Mouse (Mus musculus): ENCODE results near the gene Phip. TPM values are rescaled to one million over a fixed set of nuclear protein-coding genes. Genes with fewer than 3 reads are reported as not detected.

The Phip gene
- 100 to 1,000 TPM in 1 of 2 experiments, 10 to 100 TPM in 1; 89.8 to 111 TPM for total RNA-seq (2023)

GRCm38 (mm10) chr9:82975342-82976215 lies at the start of gene Phip:
Gene Phip, minus strand, starts transcription at chr9:82975516.

GRCm38 (mm10) chr9:82829007-82829689 lies 146.2 kb downstream of the Phip start, which contains the start of gene Irak1bp1:
Gene Irak1bp1, plus strand, starts transcription at chr9:82829540.

Other genes starting within 250 kb of the Phip start
- under 1 TPM; 0.26 to 0.35 TPM for gene Irak1bp1, start 146.0 kb downstream of the Phip start, total RNA-seq (2023)
- 1 to 10 TPM; 3.0 to 3.7 TPM for gene Hmgn3, start 171.2 kb upstream of the Phip start, total RNA-seq (2023)